Mouse (Mus musculus): ENCODE data around the gene Mdm1. TPM values are rescaled to one million over a fixed set of nuclear protein-coding genes. Genes with fewer than 3 reads are reported as not detected.

Gene Mdm1
- total RNA-seq (2015) (10.2 and 13.4 TPM in 2 replicates), total RNA-seq (2017) (35.6 and 35.9 TPM in 2 replicates)

GRCm38 (mm10) chr10:118141018-118141883 is at the start of gene Mdm1:
Mdm1 (plus strand) TSS chr10:118141811.
- ATAC-seq (replicated peaks; ENCODE audit: poor library complexity), result peak; percentile 96

GRCm38 (mm10) chr10:118092745-118093144 is 48.9 kb upstream of the Mdm1 start:
- no peak for ATAC-seq (replicated peaks; ENCODE audit: poor library complexity)

GRCm38 (mm10) chr10:118093728-118094127 is 47.9 kb upstream of the Mdm1 start:
- ATAC-seq (replicated peaks; ENCODE audit: poor library complexity), result no peak

DNA sequence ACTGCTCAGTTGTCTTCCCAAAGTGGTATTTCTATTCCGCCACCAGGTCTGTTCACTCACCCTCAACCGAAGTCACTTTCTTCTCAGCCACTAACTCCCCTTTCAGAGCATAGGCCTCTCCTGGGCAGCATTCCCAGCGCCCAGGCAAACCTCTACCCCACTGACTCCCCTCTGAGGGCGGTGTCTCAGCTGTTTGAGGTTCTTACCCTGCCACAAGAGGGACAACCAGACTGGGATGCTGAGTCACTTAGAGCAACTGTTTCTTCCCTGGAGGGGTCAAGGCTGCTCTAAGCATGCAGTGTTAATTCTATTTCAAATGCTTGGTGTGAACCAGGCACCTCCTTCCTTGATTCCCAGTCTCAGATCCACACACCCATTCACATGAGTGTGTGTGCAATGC is 46.8 kb upstream of the Mdm1 start:
- no peak for ATAC-seq (replicated peaks; ENCODE audit: poor library complexity)

DNA sequence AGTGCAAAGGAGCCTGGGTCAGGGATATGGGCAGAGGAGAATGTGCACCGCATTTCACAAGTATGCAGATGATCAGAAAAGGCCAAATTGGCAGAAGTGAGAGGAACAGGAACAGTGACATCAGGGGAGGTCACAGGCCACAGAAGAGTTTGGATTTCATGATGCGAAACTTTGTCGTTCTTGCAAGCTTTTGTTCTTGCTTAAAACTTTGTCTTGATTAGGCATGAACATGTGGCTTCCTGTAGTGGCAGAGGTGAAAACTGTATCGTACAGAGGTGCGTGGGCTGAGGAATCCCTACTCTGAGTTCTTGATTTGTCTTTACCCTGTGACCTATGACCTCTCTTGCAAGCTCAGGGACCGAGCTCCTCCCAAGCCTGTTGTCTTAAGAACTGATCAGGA is 45.4 kb upstream of the Mdm1 start:
- 0 out of 2 replicates have a peak, but pooled peaks have one; percentile 7 for ATAC-seq (replicated peaks; ENCODE audit: poor library complexity)

GRCm38 (mm10) chr10:118097898-118098297 is 43.7 kb upstream of the Mdm1 start:
- ATAC-seq (replicated peaks; ENCODE audit: poor library complexity), result peak; percentile 54

DNA sequence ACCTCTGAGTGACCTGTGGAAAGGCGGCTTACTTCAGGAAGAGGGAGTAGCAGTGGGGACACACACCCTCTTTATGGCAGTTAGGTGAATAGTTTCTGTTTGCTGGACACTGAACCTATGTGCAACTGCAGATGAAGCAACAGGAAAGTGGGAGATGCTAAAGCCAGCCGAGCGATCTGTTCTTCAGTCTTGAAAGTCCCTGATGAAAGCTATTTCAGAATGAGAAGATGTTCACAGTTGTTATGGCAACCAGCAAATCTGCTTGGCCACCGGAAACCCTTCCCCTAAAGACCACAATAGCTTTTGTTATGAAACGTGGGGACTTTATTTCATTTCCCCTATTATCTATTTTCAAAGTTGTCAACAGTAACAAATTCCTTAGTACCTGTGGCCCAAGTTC is 41.0 kb upstream of the Mdm1 start:
- ATAC-seq (replicated peaks; ENCODE audit: poor library complexity), result peak; percentile 33

DNA sequence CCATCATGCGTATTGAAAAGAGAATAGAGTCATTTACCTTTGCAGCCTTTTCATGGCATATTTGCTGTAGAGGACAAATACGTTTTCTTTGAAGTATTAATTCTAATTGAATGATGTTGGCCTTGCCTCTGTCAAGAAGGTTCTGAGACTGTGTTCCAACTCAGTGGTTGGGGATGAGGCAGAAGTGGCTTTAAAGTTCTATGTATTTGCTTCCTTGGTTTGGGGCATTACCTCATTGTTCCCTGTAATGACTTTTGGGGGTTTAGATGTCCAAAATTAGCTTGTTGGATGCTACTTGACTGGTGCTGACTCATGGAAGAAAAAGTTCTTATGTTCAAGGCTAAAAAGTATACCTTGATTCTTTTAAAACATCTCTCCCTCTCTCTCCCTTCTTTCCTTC is 40.6 kb upstream of the Mdm1 start:
- ATAC-seq (replicated peaks; ENCODE audit: poor library complexity), result no peak

DNA sequence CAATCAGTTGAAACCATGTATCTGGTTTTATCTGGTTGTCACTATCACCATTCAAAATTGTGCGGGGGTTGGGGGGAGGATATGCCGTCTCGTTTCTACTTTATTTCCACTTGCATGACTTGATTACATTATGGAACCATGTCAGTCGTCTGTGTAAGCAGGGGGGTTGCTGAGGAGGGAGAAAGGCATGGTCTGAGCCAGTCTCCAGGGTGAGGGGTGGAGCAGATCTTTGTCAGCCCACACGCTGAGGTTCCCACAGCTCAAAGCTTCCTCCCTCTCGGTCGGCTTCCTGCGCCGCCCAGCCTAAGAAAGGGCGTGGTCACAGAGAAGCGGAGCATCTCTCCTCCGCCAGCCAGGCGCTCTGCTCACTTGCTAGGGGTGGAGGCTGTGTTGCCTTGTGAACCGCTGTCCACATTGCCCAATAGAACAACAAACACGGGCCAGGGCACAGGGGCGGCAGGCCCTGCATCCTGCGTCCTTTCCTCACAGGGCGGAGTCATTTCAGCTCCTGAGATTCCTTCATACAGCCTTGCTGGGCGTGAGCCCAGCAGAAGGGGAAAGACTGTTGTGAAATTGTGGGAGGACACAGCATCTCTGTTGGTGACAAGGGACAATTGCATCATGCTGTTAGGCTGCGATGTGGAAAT is 38.5 kb upstream of the Mdm1 start:
- ATAC-seq (replicated peaks; ENCODE audit: poor library complexity), result peak; percentile 85

GRCm38 (mm10) chr10:118103906-118104305 is 37.7 kb upstream of the Mdm1 start:
- no peak for ATAC-seq (replicated peaks; ENCODE audit: poor library complexity)

DNA sequence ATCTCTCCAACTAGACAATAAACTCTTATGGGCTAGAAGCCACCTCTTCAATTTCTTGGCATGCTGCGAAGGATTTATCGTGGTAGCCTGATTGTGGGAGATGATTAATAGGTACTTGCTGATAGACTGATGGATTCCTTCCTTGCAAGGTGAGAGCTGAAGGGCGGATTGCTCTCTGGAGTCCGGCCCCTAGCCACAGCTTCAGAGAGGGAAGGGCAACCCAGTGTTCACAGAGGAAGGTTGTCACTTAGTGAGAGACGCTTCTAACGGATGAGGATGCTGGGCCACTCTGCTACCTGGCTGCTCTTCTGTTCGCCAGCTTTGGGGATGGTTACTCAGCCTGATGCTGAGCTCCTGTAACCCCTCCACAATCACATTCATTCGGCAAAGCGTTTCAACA is 34.6 kb upstream of the Mdm1 start:
- ATAC-seq (replicated peaks; ENCODE audit: poor library complexity), result no peak

DNA sequence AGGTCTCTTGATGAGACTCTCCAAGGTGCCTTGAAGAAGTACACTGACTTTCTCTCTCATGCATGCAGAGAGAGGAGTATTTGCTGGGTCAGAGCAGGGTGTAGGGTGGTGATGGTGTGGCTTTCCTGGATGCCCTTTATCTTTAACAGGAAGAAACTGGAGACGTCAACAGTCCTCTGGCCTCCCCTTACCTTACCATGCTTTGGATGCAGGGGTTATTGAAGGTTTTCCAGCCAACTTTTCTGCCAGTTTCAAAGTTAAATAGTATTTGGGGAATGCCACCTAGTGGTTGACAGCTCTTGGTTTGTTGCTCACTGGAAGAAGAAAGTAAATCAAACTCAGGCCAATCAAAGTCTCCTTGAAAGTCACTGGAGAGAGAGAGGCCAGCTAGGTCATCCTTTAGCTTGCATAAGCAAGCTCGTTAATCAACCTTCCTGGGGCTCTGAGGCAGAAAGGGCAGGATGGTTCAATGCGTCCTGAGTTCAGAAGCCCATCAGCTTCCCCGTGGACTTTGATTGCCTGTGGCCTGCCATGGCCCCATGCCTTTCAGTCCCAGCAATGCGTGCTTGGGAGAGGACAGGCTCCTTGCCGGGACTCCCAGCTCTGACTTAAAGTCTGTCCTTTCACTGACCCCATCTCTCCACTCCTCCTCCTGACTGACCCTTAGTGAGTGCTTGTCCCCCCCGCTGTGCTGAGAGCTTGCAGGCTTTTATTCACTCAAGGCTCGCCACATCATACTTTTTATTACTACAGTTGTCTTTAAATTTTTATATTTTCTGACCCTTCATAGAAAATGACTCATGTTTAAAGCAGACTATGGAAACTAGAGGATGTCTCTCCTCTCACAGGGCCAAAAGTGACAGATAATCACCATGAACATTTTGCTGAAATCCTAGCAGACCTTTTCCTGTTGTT is 31.3 kb upstream of the Mdm1 start:
- peak; percentile 55 for ATAC-seq (replicated peaks; ENCODE audit: poor library complexity)

DNA sequence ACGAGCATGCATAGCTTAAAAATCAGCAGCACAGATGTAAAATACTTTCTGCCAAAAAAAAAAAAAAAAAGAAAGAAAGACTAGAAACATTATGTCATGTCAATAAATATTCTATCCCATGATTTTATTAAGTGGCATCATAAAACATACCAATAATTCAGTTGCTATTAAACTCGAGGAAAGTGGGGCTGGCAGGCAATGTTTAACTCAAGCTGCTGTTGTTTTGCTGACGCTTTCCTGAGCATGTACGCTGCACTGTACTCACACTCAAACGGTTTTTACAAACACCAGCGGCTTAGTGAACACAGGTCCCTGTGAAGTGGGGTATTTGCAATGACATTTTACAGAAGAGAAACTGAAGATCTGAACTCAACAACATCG is 30.7 kb upstream of the Mdm1 start:
- ATAC-seq (replicated peaks; ENCODE audit: poor library complexity), result no peak

DNA sequence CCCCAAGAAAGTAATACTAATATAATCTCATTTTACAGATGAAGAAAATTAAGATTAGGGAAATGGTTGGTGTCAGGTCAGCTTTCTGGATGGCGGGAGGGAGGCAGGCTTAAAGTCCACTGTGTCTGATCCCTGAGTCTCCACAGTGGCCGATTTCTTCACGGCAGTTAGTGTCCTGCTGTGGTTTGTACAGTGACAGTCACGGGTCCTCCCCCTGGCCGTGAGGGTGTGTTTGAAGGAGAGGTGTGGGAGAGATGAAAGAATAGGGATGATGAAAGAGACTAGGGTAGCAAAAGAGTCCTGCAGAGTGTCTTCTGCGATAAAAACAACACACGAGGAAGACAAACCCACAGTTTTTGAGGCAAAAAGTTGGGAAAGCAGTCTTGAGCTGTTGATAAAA is 30.0 kb upstream of the Mdm1 start:
- no peak for ATAC-seq (replicated peaks; ENCODE audit: poor library complexity)

- ATAC-seq (replicated peaks; ENCODE audit: poor library complexity), result no peak
These were observed 29.2 kb upstream of the Mdm1 start for GRCm38 (mm10) chr10:118112294-118112893.

DNA sequence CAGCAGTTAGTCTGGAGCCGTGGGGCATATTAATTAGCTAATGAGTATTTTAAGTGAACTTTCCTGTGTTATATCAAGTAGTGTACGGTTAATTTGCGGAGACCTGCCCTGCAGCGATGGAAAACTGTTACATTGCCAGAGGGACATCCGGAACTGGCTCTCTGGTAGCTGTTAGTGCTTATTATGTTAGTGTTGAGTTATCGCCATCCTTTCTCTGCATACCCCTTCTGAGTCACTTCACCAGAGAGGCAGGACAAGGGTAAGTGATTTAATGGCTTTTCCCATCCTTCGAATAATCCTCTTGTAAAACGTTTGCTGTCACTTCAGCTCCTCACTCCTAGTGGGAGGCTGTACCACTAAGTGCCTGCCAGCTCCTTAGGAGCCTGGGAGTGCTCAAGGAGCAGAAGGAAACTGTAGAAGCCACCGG is 28.3 kb upstream of the Mdm1 start:
- no peak for ATAC-seq (replicated peaks; ENCODE audit: poor library complexity)

GRCm38 (mm10) chr10:118114271-118114670 is 27.3 kb upstream of the Mdm1 start:
- ATAC-seq (replicated peaks; ENCODE audit: poor library complexity), result no peak

DNA sequence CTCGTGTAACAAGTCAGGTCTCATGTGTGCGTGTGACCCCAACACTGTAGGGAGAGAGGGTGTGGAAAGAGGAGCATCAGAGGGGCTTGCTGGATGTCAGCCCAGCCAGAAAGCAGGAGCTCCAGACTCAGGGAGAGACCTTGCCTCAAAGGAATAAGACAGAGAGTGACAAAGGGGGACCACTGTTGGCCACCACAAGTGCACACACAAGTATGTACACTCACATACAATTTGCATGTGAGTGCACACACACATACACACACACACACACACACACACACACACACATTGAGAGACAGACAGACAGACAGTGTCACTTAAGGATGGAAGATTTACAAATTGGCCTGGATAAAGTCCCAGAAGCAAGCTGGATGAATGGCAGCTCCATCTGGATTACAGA is 25.2 kb upstream of the Mdm1 start:
- ATAC-seq (replicated peaks; ENCODE audit: poor library complexity), result no peak

DNA sequence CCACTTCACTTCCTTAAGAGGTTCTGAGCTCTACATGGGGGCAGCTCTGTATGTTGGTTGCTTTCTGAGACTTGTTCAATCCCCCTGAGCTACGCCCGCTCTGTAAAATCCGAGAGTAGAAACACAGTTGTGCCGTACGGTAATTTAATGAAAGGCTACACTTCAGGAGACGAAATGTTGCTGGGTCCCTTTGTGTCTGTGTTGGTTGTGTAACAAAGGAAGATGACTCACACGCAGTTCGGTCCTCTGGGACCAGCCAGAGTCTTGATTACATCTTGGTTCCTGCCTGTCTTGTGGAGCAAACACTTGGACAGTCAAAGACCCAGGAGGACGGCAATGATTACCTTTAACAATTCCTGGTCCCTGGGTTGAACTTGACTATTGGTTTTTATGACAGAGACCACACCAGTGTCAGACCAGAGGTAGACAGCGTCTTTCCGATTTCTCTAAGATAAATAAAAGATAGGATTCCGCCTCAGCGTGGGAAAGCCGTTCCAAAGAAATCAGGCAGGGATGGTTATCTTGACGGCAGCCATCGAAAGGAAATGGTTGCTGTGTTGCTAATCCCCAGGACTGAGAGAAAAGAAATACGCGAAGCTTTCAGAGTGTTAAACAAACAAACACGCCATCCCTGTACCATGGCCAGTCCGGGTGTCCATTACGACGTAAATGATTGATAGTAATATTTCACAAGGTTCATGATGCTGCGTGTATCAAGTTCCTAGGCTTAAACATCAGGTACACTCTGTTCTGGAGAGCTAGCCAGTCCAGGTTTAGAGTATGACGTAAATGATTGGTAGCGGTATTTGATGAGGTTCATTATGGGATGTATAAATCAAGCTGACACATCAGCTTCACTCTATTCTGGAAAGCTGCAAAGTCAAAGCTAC is 20.3 kb upstream of the Mdm1 start:
- peak; percentile 79 for ATAC-seq (replicated peaks; ENCODE audit: poor library complexity)

- peak; percentile 45 for ATAC-seq (replicated peaks; ENCODE audit: poor library complexity)
These were observed 19.7 kb upstream of the Mdm1 start for GRCm38 (mm10) chr10:118121937-118122285.

All from megakaryocyte progenitor cell, adult 5-6 weeks (primary cell).